Mouse (Mus musculus) small intestine, adult 2 months (tissue): ENCODE results near the gene Ly86.

Experiments used
- CTCF ChIP-seq: fragments of 200-500 bp; IDR thresholded peaks from 2 replicates; pipeline ENCODE4 v1.5.1; 2012; ENCODE audit warnings: low read depth, mild to moderate bottlenecking, control low read depth, inconsistent platforms, low read length, moderate library complexity, mixed read lengths; ENCODE audit not compliant: insufficient replicate concordance, insufficient read length; ENCODE audit errors: extremely low read depth
- POLR2A ChIP-seq: fragments of 200-500 bp; IDR thresholded peaks from 2 replicates; pipeline ENCODE4 v1.6.1; 2012; ENCODE audit warnings: low read depth, mild to moderate bottlenecking, control low read depth, inconsistent platforms, low read length, moderate library complexity

DNA sequence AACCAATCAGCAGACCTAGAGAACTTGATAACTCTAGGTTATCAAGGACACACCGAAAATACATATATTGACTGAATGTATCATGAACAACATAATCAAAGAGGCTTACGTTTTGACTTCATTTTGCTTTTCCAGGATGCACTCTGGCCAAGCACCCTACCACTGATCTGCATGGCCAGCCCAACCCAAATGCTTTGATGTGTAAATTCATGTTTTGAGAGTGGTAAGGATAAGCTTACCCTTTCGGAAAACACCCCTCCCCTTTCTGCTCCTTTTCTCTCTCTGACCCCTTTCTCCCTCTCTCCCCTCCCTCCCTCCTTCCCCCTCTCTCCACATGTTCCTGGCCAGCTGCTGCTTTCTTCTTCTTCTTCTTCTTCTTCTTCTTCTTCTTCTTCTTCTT lies 88.1 kb downstream of the Ly86 start:
- TF ChIP-seq POLR2A = no peak
- no peak for TF ChIP-seq CTCF
